Mouse (Mus musculus) adrenal gland, adult (tissue): ENCODE measurements at regions not wholly inside any gene's neighbourhood (a gene's known extent, or its start where the extent isn't known, plus 50 kb on each side); places are given as distances from the start of the nearest gene placed in this dataset.

Experiments
- DNase-seq, 2 experiments: peaks; one replicate each; pipeline ENCODE4 v3.0.0; 2022 to 2023; ENCODE audit warnings: low spot score in 1 of 2; ENCODE audit not compliant: inconsistent age in 2 of 2

DNA sequence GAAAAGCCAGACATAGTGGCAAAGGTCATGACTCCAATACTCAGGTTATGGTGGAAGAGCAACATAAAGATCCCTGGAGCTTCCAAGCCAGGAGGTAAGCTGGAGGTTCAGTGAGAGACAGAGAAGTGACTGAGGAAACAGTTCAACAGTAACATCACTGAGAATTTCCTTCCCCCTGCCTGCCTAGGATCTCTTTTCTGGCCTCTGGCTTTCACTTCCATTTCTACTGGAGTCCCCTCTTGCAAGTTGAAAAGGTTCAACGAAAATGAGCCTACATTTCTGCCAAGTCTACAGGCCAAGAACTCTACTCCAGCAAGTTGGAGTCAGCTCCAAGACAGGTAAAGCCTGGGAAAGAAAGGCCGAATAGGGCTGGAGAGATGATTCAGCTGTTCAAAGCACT lies 293.0 kb downstream of the Epha4 start:
- no peak for DNase-seq

DNA sequence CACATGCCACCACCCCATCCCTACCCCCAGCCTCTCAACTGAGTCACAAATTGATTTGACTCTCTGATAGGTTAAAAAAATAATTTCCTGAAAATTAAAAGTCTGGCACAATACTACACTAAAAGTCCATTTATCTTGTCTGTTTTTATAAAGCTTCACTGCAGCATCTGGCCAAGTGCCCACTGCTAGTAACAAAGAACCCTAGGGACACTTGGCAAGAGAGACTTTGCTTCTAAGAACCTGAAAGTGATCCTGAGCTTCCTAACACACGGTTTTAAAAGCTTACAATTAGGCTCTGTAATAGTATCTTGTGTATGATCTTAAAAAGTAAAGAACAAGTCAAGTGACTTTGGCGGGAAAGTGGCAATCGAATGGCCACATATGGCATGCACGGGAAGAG lies 288.3 kb downstream of the Epha4 start:
- DNase-seq: peak in 1 of 2 experiments; percentile 56

DNA sequence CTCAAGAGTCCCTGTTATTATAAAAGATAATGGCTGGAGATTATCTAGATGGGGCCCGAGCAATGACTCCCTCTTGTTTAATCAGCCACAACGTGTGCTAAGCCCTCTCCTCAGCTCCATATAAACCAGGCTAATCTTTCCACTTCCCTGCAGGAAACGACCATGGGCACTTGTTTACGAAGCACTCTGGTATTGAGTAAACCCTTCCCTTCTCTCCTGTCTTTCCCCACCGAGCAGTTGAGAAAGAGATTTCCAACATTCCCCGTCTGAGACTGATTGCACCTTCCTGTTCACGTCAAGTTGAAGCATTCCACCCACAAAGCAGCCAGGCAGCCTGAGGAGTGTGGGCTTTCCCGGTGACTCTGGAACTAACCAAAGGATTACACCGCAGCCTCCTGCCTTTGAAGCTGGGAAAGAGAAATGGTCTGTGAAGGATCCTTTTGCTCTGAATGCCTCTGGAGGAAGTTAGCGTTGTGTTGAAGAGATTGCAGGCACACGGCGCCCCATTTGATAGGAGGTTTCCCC lies 287.8 kb downstream of the Epha4 start:
- DNase-seq: peak in 1 of 2 experiments; percentile 28

DNA sequence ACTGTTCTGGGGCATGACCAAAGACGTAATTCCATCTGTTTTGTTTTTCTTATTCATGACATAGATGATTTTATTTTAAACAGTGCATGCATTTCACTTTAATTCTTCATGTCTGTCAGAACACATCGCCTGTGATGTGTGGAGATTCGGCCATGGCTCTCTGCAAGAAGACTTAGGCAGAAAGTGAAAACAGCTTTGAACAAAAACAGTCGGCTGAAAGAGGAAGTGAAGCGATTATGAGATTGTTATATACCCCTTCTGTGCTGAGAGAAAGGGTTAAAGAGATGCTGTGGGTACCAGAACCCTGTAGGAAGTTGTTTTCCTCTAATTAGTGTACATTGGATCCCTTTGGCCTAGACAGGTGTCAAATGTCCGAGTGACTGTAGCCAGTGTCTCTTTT lies 287.1 kb downstream of the Epha4 start:
- no peak for DNase-seq

DNA sequence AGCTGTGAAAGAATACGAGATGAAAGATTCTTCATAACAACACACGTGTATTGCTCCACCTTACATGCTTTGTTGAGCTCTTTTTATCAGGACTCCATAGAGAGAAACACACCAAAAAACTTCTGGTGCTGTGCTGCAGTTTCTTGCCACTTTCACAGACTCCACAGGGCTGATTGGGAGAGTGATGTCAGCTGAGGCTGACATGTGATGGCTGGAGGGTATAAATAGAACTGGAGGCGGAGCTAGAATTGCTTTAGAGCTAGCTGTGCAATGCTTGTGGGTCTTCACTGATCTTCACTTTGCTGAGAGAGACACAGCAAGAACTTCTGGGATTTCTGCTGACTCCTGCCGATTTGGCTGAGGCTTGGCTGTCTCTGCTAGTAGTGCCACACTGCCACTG lies 285.3 kb downstream of the Epha4 start:
- no peak for DNase-seq

DNA sequence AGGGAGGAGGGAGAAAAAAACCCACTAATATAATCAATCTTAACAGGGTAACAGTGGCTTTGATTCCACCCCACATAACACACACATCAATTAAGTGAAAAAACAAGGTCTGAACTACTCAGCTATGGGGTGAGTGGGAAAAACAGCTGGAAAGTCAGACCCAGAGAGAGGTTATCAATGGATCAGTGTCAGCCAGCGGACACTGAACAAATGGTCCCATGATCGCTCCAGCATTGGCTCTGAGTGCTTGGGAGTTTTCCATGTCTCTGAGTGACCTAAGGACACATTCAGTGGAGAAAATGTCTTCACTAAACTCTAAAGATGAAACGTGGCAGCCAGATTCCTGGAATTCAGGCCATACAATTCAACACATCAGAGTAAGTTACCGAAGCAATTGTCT lies 281.9 kb downstream of the Epha4 start:
- no peak for DNase-seq

DNA sequence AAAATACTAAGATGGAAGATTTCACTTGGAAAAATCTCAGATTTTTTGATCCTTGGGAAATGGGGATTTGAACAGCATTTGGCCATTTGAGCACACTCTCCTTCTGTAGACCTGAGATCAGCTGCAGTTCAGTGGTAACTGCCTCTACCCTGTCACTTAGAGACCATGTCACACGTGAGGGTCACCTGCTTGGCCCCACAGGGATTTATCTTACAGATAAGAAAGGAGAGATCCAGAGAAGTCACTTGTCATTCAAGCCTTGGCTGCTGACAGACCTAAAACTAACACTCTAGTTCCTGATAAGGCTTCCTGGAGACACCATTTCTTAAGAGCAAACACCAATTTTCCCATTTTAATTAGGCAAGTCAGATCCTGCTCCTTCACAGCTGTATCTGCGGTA lies 270.2 kb downstream of the Epha4 start:
- DNase-seq: no peak

DNA sequence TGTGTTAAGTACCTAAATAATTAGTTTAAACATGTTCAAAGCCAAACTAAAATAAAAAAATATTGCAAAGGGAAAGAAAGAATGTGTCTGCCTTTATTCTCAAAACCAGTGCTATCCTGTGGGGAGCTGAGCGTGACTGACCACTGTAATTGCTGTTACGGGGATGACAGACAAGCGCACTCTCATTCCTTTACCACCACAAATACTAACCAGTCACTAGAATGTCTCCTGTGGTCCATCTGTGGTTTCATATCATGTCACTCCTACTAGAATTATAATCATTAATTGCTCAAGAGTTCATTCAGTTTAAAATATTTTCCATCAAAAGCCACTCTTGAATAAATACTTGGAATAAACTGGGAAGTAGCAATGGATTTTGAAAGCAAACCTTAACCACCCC lies 268.8 kb downstream of the Epha4 start:
- no peak for DNase-seq

DNA sequence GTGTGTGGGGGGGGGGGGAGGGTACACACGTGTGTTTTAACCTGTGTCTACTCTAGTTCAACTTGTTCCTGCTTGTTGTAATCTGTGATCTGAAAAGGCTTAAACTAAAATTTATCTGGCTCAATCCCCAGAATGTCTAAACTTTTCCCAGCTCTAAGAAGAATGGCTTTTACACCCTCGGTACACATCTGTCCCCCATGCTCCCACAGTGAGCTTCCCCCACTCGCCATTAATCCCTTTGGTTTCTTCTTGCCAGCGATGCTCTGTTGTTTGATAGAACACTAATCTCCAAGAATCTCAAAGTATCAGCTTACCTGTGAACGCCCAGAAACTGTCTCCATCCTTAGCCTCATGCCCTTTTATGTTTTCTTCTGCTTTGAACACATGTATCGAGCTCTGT lies 260.6 kb downstream of the Epha4 start:
- no peak for DNase-seq

DNA sequence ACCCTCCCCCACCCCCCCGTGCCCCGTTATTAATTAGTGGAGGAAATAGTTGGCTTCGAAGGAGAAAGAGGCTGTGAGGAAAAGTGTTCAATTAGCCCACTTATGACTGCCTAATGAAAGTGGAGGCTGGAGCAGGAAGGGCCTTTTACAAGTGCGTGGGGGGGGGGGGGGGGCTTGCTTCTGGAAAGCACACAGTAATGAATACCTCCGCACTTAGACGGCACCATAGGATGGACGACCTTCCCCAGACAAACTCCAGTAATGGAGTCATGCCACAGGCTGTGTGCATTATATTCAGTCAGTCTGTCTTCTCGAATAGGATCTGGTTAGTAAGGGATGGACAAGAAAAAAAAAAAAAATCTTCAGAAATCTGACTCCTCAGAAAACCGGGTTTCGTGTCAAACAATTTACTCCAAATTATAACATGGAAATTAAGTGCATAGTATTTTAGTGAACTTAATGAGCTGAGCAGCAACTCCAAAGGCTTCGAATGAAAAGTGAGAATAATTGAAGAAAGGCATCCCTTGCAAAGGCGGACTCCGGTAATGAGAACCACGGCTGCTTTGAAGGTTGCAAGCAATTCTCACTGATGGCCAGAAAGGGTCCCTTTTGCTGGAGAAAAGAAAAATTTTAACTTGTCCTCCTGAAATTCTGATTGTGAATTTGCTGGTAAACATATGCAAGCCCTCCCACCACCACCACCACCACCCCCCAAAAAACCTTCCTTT lies 258.6 kb downstream of the Epha4 start:
- DNase-seq: no peak

DNA sequence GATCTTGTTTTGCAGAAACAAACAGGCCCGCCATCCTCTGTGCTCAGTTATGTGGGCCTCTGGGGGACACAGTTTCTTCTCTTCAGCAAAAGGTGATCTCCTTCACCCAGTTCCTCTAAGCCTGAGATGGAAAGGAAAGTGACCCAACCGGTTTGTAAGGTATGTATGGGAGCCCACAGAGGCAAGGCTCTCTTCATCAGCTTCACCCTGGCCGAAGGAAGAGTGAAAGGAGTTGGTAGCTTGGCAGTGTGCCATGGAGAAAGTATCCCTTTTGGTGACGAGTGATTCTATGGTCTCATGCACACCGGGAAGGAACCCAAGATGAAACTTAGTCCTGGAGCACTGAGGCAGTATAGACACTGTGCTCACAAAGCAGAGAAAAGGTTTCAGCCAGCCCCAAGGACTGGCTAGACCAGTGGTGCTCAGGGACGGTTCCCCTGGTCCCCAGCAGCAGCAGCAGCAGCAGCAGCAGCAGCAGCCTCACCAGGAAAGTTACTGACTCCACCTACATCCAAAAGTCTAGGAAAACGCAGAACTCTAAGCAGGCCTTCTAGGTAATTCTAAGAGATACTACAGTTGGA lies 256.1 kb downstream of the Epha4 start:
- DNase-seq: no peak

DNA sequence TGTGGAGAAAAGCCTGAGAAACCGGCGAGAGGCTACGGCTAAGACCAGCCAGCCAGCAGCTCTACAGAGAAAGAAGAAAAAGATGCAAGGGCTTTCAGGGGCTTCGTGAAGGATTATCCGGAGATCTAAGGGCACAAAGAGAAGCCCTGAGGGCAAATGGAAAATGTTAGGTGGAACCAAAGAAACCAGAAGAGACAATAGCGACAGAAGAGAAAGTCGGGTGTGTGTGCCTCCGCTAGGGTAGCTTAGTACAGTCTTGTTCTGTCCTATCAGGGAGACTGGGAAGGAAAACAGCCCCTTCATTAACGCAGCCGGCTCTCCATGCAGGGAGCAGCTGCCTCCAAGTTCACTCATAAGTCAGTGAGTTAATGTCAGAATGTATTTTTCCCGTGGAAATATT lies 255.1 kb downstream of the Epha4 start:
- DNase-seq: no peak

DNA sequence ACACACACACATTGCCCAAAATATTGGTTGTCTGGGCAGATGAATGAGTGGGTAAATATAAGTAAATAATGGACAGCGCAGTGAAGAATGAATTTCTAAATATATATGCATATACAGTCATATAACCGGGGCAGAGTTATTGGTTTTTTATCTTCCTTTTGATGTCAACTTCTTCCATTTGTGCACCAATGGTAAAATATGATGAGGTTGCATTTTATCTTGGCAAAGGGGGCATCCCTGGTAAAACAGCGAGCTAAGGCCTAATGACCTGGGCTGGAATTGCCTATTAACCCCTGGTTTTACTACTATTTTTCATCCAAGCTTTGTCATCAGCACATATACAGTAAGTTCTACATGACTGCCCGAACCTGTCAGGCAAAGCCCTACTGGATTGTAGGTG lies 253.2 kb downstream of the Epha4 start:
- no peak for DNase-seq

DNA sequence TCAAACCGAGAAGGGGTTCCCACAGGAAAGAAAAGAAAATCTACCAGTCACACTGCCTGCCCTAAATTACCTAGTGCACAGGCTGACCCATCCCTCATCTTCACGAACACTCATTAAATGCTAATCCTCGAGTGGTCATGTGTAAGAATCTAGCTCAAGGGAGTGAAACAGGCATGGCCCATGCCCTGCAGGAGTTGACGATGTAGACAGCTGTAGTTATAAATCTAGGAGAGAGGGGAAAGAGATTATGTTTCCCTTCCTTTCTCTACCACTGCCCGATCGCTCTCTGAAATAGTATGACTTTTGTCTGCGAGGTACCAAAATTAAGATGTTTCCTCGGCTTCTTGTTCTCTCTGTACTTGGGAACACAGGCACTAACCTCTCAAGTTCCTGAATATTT lies 249.2 kb downstream of the Epha4 start:
- DNase-seq: no peak

DNA sequence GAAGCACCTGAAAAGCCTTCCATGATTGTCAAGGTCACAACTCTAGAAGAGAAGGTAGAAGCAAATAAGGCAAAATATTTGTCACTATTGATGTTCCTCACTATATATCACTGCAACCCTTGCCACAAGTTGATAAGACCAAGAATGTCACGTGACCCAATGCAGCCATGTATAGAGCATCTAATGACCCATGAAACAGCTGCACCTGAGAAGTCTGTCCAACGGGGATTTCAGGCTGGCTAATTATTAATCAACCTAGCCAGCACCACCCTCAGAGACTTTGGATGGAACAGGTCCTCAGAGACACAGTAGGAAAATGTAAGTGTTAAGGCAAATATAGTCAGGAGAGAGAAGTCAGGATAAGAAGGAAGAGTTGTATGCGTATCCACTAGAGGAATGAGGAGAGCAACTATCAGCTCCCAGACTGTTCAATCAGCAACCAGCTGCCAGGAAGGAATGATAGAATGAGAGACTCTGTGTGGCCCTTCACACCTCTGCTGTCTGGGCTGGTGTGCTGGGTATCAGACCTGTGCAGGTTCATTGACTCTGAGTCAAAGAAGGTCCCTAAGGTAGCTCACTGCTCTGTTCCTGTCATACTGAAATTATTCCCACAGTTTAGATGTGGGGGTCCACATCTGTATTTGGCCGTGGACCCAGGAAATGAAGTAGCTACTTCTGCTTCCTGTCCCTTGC lies 247.4 kb downstream of the Epha4 start:
- no peak for DNase-seq

DNA sequence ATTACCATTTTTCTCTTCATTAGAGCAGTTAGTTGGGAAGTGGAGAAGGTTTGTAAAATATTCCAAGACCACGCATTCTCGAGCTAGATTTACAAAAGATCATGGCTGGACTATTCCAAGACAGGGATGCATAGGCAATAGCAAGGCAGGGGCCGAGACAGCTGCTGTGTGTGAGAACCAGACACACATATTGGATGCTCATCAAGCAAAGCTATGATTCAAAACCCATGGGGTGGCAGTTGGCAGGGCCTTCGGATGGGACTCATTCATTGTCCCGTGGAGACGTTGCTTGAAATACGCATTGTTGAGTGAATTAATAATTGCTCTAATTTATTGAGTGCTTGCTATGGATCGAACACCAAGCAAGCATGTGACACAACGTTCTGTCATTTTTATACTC lies 239.6 kb downstream of the Epha4 start:
- no peak for DNase-seq

DNA sequence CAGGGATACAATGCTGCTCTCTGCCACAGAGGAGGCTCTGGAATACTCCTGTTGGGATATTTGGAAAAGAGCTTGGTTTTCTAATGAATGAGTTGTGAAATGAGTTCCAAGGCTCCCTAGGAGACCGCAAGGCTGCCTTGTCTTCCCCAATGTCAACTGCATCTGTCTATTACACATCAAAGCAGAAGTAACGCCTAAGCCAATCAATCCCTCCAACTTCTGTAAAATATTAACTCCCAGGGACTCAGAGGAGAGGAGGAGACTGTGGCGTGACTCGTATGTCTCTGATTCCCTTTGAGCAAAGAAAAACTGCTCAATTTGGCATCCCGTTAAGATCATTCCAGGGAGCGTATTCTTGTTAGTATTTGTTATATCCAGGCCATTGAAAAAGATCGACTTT lies 235.3 kb downstream of the Epha4 start:
- peak in 1 of 2 experiments; percentile 59 for DNase-seq

DNA sequence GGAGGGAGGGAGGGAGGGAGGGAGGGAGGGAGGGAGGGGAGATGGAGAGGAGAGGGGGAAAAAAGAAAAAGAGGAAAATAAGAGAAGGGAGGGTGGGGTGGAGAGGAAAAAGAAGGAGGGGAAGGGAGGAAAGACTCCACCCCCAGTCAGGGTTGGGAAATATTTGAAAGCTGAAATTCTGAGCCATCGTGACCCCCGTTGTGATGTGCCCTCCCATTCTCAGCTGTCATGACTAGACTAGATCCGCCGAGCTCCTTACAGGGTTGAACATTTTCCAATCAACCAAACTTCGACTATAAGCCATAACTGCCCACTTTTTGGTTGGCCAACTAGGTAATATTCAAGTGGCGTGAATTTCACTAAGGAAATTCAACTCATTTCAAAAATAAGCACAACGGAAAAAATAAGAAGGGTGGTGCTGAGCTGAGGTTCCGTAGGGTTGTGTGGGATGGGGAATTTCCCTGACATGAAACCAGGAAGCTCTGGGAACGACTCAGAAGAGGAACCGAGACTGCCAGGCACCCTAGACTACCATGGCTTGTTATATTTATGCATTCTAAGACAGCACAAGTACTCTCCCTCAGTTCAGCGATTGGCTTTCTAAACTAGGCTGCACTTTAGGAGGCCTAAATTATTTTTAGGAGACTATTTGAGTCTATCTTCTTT lies 234.4 kb downstream of the Epha4 start:
- DNase-seq: no peak

DNA sequence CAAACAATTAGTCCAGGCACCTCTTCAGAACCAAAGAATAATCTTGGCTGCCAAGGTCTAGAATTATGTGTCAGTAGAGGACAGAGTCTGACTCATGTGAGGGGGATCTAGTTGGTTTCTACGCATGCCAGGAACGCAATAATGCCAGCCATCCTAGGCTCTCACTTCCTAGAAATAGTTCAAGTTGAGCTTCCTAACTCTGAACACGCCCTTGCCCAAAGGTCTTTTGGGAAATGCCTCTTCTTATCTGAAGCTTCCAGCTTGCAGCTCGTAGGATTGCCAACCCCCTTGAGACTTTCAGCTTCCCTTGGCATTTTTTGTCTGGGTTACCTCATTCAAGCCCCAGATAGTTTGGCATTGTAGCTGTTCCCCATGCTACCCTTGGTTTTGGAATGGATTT lies 233.1 kb downstream of the Epha4 start:
- DNase-seq: no peak

DNA sequence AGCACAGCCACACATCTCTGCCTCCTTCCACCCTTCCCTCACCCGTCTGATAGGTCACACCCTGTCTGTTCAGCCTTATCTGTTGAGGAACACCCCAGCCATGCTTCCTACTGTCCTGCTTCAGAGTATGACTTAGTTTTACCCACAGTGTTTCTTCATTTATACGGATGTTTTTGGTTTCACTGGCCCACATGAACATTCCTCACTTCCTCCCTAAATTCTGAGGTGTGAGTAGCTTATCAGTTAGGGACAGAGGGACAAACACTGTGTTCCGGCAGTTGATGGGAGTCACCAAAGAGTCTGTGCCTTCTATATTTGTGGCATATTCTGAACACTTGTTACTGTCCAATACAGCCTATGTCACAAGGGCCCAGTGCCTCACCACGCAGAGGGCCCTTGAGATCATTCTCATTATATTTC lies 216.2 kb downstream of the Epha4 start:
- DNase-seq: no peak

DNA sequence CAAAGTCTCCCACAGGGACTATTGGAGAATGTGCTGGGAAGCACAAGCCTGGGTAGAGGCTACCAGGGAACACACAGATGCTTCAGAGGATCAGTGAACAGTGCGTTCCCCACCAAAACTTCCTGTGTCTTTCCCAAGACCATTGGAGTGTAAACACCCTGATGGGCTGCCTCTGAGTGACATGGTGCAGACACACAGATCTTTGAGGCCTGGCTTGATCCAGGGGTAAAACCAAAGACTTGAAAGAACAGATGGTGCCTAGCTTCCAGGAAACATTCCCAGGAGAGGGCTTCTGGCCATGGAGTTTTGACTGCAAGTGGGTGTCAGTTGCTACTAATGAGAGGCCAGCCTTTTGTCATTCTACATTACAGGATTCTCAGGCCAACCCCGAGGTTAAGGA lies 214.1 kb downstream of the Epha4 start:
- DNase-seq: no peak

DNA sequence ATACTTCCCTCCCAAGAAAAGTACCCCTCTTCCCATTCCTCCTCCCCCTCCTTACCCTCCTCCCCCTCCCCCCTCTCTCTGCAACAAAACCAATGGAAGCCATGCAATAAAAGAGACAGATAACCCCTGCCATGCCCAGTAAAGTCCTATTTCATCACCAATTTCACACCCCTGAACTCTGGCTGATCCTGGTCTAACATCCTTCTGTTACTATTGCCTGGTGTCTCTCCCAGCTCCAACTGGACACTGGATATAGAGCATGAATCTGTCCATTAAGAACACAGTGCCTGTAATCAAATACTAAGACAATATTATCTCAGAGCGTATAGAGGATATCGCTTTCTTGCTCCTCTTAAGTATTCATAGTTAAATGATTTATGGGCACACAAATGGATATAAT lies 210.1 kb downstream of the Epha4 start:
- DNase-seq: no peak
